Mouse (Mus musculus) gastrocnemius, postnatal 36 days (tissue): ENCODE measurements at regions not wholly inside any gene's neighbourhood (a gene's known extent, or its start where the extent isn't known, plus 50 kb on each side); places are given as distances from the start of the nearest gene placed in this dataset.

ENCODE experiments used
- DNase-seq, 2 experiments: peaks; one replicate each; pipeline ENCODE4 v3.0.0; 2022
- intact Hi-C: fragments of 180-260 bp; cut with DNase I; formaldehyde crosslinking; loops from one replicate; pipeline ENCODE4 v1.15.1; 2025

- DNase-seq, result no peak
- intact Hi-C loops, result no loop called here
These were observed 67.7 kb upstream of the Daam1 start for GRCm38 (mm10) chr12:71763194-71763593.

GRCm38 (mm10) chr12:71766086-71766485, 64.8 kb upstream of the Daam1 start:
- DNase-seq, result no peak
- intact Hi-C loops, result no loop called here

- DNase-seq, result no peak
- intact Hi-C loops, result no loop called here
These were observed 64.2 kb upstream of the Daam1 start for GRCm38 (mm10) chr12:71766636-71767035.

GRCm38 (mm10) chr12:71767896-71768295, 63.0 kb upstream of the Daam1 start:
- intact Hi-C loops, result loop anchor here (2.0 kb wide), 1 partner anchor 63 kb away; the partner anchor contains the start of gene Daam1
- no peak for DNase-seq

- peak; percentile 66 to 72 for DNase-seq
- intact Hi-C loops, result loop anchor here (2.0 kb wide), 1 partner anchor 62 kb away; the partner anchor contains the start of gene Daam1
These were observed 62.4 kb upstream of the Daam1 start for GRCm38 (mm10) chr12:71768471-71768870.

- intact Hi-C loops, result loop anchor here (1.0 to 2.0 kb wide), 2 partner anchors 62 to 278 kb away; partner anchors contain the start of gene Daam1
- no peak for DNase-seq
These were observed 62.0 kb upstream of the Daam1 start for GRCm38 (mm10) chr12:71768890-71769289.

- intact Hi-C loops, result loop anchor here (1.0 to 2.0 kb wide), 2 partner anchors 61 to 278 kb away; partner anchors contain the start of gene Daam1
- DNase-seq, result no peak
These were observed 61.6 kb upstream of the Daam1 start for GRCm38 (mm10) chr12:71769302-71769701.

GRCm38 (mm10) chr12:71773891-71774290, 57.0 kb upstream of the Daam1 start:
- no peak for DNase-seq

GRCm38 (mm10) chr12:71775126-71775525, 55.8 kb upstream of the Daam1 start:
- intact Hi-C loops, result no loop called here

More at GRCm38 (mm10) chr12:71773891-71774290, 57.0 kb upstream of the Daam1 start:
- intact Hi-C loops, result no loop called here

GRCm38 (mm10) chr12:71778137-71778536, 52.7 kb upstream of the Daam1 start:
- intact Hi-C loops, result no loop called here
- DNase-seq, result no peak

More at GRCm38 (mm10) chr12:71775126-71775525, 55.8 kb upstream of the Daam1 start:
- no peak for DNase-seq

GRCm38 (mm10) chr12:71778948-71779347, 51.9 kb upstream of the Daam1 start:
- DNase-seq, result no peak
- intact Hi-C loops, result no loop called here

GRCm38 (mm10) chr12:71779418-71779817, 51.5 kb upstream of the Daam1 start:
- intact Hi-C loops, result no loop called here
- DNase-seq, result no peak
